Mouse (Mus musculus) neural tube, embryonic 11.5 days (tissue): ENCODE measurements at regions not wholly inside any gene's neighbourhood (a gene's known extent, or its start where the extent isn't known, plus 50 kb on each side); places are given as distances from the start of the nearest gene placed in this dataset.

Experiments used
- ATAC-seq: fragments of 200-750 bp; cut with Nextera tagmentation; 2 replicates; pipeline ENCODE4 v1.8.0; 2017; ENCODE audit warnings: moderate number of reproducible peaks, mild to moderate bottlenecking, moderate TSS enrichment, moderate library complexity; ENCODE audit not compliant: insufficient read depth, low FRiP score, low TSS enrichment
- DNase-seq: peaks from one replicate; pipeline ENCODE4 v3.0.0-alpha.2; 2015; ENCODE audit warnings: low spot score
- H3K27ac ChIP-seq: fragments of 300-500 bp; sonication (generic); 2 replicates; pipeline ENCODE4 v1.5.1; 2014; ENCODE audit warnings: low read depth, mild to moderate bottlenecking, low read length
- H3K27me3 ChIP-seq: fragments of 300-500 bp; sonication (generic); 2 replicates; pipeline ENCODE4 v1.6.1; 2014; ENCODE audit warnings: mild to moderate bottlenecking, low read length, mixed read lengths; ENCODE audit not compliant: control insufficient read depth, insufficient read depth
- H3K36me3 ChIP-seq: fragments of 300-500 bp; sonication (generic); 2 replicates; pipeline ENCODE4 v1.6.1; 2014; ENCODE audit warnings: mild to moderate bottlenecking, low read length, moderate library complexity, mixed read lengths; ENCODE audit not compliant: control insufficient read depth, insufficient read depth
- H3K4me1 ChIP-seq: fragments of 300-500 bp; sonication (generic); 2 replicates; pipeline ENCODE4 v1.6.1; 2014; ENCODE audit warnings: low read length, mixed read lengths; ENCODE audit not compliant: control insufficient read depth, insufficient read depth
- H3K4me2 ChIP-seq: fragments of 300-500 bp; sonication (generic); 2 replicates; pipeline ENCODE4 v1.6.1; 2014; ENCODE audit warnings: low read depth, mild to moderate bottlenecking, moderate library complexity
- H3K4me3 ChIP-seq: fragments of 300-500 bp; sonication (generic); 2 replicates; pipeline ENCODE4 v1.5.1; 2014; ENCODE audit warnings: low read depth, low read length
- H3K9ac ChIP-seq: fragments of 300-500 bp; sonication (generic); 2 replicates; pipeline ENCODE4 v1.6.1; 2014; ENCODE audit warnings: mild to moderate bottlenecking, low read length
- H3K9me3 ChIP-seq: fragments of 300-500 bp; sonication (generic); 2 replicates; pipeline ENCODE4 v1.6.1; 2016; ENCODE audit warnings: low read length; ENCODE audit not compliant: control insufficient read depth
- WGBS: fragments of 180-500 bp; shearing (Covaris S2); extraction: QIAGEN DNeasy Blood & Tissue Kit; methylation state at CpG from one replicate; pipeline ENCODE4 v1.1.7; 2014; 5-methylcytosine and 5-hydroxymethylcytosine counted together

DNA sequence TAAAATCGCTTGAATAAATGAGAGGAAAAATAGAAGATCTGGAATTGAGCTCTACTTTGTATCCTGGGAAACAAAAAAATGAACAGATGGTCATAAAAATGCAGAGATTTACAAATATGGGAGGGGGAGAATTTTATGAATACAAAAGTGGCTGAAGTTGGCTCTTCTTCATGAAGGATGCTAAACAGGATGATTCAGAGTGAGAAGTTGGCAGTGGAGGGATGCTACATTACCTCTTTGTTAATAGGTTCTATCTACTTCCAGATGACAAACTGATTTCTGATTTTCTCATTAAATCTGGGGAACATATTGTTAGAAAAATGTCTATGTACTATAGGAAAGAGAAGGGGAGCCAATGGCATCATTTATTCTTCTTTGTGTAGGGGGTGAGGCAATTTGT is 2785.8 kb downstream of the Poteg start:
- Histone ChIP-seq H3K36me3 (no peaks in the 10 kb centered on the region), H3K9me3 (no peaks in the 10 kb centered on the region), H3K9ac (no peak overlapping the region), H3K27me3 (no peaks in the 10 kb centered on the region), H3K4me1 (no peaks in the 10 kb centered on the region), H3K4me3 (no peak overlapping the region), H3K4me2 (no peak overlapping the region), H3K27ac (no peak overlapping the region)
- no peak for ATAC-seq
- WGBS, result 88% methylated on average over 1 of the region's 1 CpGs
- no peak for DNase-seq

DNA sequence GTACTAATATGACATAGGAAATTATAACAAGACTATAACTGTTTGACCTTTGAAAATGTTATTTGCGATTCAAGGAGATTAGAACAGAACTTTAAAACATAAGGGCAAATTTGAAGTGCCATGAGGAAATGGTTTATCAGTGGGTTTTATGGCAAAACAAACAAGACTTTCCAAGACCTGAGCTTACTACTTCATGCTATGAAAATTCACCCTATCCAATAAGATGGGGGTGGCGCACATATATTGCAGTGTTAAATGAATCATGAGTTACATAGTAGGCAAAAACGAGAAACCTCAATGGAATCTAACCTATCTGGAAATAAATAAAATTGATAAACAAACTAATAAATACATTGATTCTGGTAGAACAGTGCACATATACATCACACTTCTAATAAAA is 2804.3 kb downstream of the Poteg start:
- H3K36me3 ChIP-seq, result no peaks in the 10 kb centered on the region
- H3K4me2 ChIP-seq, result no peak overlapping the region
- DNase-seq (no peak), ATAC-seq (no peak)
- H3K9me3 ChIP-seq, result no peaks in the 10 kb centered on the region
- H3K4me1 ChIP-seq, result no peaks in the 10 kb centered on the region
- 86% methylated on average over 3 of the region's 3 CpGs for WGBS
- no peak overlapping the region for H3K9ac ChIP-seq
- H3K27me3 ChIP-seq, result no peaks in the 10 kb centered on the region
- no peak overlapping the region for H3K27ac ChIP-seq
- H3K4me3 ChIP-seq, result no peak overlapping the region

DNA sequence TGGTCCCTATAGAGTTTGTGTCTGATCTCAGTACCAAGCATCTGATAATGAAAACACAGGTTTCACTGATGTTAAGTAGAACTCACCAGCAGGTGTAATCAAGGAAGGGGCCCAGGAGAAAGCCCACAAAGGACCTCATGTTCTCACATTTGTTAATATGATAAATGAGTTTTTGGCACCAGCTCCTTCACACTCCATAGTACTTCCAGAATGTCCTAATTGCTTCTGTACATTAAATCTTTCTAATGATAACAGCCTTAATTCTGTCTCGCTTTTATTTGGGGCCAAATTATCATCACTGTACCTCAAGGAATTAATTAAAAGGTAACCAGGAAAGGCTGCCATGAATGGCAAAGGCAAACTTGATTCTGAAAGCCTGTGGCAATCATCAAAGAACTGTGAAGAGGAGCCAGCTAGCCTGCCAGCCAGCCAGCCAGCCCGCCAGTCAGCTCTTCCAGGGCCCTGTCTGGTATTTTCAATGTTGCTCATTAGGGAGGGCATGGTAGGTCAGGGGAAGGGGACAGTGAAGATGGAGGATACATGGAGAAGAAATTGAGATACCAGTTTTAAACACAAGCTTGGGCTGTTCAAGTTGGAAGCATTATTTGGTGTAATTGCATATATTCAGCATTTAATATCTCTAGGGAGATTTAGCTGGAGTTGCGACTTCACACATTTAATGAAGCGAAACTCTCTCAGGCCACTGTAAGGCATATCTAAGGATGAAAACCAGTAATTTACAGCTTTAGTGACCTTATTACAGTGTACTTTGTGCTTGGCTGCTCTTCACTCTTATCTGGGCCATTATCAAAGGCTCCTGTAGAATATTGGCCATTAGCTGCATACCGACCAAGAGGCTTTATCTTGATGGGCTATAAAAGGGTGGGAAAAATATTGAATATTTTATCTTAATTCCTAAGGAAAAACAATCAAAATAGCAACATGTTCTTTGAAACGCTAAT is 2822.8 kb downstream of the Poteg start:
- whole genome bisulfite sequencing, result 88% methylated on average over 6 of the region's 6 CpGs
- H3K36me3 ChIP-seq, result no peaks in the 10 kb centered on the region
- H3K4me3 ChIP-seq, result no peak overlapping the region
- no peaks in the 10 kb centered on the region for H3K4me1 ChIP-seq
- no peaks in the 10 kb centered on the region for H3K27me3 ChIP-seq
- no peaks in the 10 kb centered on the region for H3K9me3 ChIP-seq
- DNase-seq, result no peak
- H3K9ac ChIP-seq, result no peak overlapping the region
- ATAC-seq, result no peak
- H3K4me2 ChIP-seq, result no peak overlapping the region
- no peak overlapping the region for H3K27ac ChIP-seq

DNA sequence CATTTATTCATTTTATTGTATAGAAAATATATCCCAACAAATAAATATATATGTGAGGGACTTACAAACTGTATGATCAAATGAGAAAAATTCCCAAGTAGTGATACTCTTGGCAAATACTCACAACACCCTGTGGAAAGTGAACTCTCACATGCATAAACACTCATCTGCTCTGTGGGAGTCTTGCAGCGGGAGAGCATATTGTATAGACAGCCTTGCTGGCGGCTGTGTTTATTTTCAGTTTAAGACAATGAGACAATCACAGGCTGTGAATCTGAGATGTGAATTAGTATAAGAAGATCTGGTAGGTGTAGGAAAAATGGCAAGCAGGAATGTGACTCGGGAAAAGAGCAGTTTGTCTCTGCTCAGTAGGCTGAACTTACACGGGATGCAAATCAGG is 2841.7 kb downstream of the Poteg start:
- H3K27me3 ChIP-seq, result no peaks in the 10 kb centered on the region
- H3K4me3 ChIP-seq, result no peak overlapping the region
- no peaks in the 10 kb centered on the region for H3K36me3 ChIP-seq
- no peak overlapping the region for H3K27ac ChIP-seq
- H3K4me2 ChIP-seq, result no peak overlapping the region
- no peak for ATAC-seq
- 43% methylated on average over 4 of the region's 4 CpGs for WGBS
- no peaks in the 10 kb centered on the region for H3K4me1 ChIP-seq
- no peak for DNase-seq
- no peaks in the 10 kb centered on the region for H3K9me3 ChIP-seq
- H3K9ac ChIP-seq, result no peak overlapping the region

DNA sequence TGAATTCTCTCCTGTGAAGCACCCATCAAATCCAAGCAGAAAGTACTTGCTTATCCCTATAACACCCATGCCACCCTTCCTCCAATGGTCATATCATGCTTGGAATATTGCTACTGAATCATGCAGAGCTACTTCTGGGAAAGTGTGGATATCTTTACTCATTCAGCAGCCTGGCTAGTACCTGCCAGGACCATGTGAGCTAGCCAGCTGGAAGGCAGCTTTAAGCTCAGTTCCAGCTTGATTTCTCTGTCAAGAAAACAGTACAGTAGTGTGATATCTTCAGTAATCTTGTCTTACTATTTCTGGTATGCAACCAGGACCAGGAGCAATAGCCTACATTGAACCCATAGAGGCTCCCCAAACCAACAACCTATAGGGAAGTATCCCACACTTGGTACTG is 2883.7 kb downstream of the Poteg start:
- Histone ChIP-seq H3K36me3 (no peaks in the 10 kb centered on the region), H3K4me1 (no peaks in the 10 kb centered on the region), H3K9ac (no peak overlapping the region), H3K4me2 (no peak overlapping the region), H3K4me3 (no peak overlapping the region), H3K27ac (no peak overlapping the region), H3K27me3 (no peaks in the 10 kb centered on the region), H3K9me3 (no peaks in the 10 kb centered on the region)
- DNase-seq, result no peak
- no peak for ATAC-seq

DNA sequence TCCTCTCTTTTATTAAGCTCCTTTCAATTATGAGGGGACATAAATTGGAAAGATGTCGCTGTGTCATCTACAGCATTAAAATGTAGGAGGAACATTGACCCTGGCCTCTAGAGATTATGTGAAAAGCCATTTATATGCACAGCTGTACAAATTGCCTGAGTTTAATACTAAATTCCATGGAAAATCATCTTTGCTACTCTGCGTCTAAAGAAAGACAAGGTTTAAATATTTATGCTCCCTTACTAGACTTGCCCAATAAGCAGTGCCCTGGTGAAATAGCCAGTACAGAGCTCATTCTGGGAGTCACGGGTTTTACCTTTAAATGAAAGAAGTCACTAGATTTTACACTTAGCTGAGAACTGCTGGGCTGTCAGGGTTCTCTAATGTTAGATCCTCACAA is 2885.9 kb downstream of the Poteg start:
- Histone ChIP-seq H3K27ac (no peak overlapping the region), H3K4me1 (no peaks in the 10 kb centered on the region), H3K36me3 (no peaks in the 10 kb centered on the region), H3K9me3 (no peaks in the 10 kb centered on the region), H3K4me3 (no peak overlapping the region), H3K4me2 (no peak overlapping the region), H3K9ac (no peak overlapping the region), H3K27me3 (no peaks in the 10 kb centered on the region)
- DNase-seq (no peak), ATAC-seq (no peak)
- WGBS, result 72% methylated on average over 3 of the region's 3 CpGs

DNA sequence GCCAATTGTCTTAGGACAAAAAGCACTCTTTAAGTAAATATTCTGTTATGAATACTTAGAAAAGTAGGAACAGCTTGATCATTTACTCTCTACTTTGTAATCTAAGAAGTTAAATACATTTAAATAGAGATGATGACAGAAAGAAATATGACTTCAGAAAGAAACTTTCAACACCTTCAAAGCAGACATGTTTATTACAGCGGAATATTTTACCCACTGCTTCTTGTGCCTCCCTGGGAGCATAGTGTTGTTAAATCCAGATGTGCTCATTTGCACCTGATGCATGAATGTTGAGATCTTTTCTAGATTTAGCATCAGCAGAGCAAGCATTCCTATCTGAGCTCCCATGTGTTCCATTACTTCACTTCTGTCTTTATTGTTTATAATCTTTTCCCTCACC is 2912.0 kb downstream of the Poteg start:
- no peaks in the 10 kb centered on the region for H3K9me3 ChIP-seq
- 86% methylated on average over 1 of the region's 1 CpGs for WGBS

DNA sequence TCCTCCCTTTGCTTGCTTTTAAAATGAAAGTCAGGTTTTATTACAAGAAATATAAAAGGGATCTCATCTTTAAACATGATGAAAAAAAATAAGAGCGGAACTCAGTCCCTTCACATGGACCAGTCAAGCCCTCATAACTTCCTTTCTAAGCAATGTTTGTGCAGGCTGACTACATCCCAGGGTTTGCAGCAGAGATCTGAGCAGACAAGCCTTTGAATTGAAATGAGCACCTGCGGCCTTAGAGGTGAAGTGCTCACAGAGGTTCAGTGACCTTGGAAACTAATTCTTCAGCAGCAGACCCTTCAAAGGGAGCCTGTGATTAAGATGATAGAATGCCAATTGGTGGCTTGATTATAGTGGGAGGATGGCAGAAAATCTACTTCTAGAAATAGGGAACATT is 2918.3 kb downstream of the Poteg start:
- WGBS, result 80% methylated on average over 2 of the region's 2 CpGs
- H3K9ac ChIP-seq, result no peak overlapping the region
- H3K27ac ChIP-seq, result no peak overlapping the region
- no peak overlapping the region for H3K4me2 ChIP-seq
- no peak overlapping the region for H3K4me3 ChIP-seq
- H3K4me1 ChIP-seq, result no peaks in the 10 kb centered on the region
- no peaks in the 10 kb centered on the region for H3K36me3 ChIP-seq
- no peaks in the 10 kb centered on the region for H3K9me3 ChIP-seq
- DNase-seq, result no peak
- no peaks in the 10 kb centered on the region for H3K27me3 ChIP-seq
- ATAC-seq, result no peak

More for the DNA sequence above, 2912.0 kb downstream of the Poteg start:
- Histone ChIP-seq H3K36me3 (no peaks in the 10 kb centered on the region), H3K27me3 (no peaks in the 10 kb centered on the region), H3K4me2 (no peak overlapping the region), H3K4me3 (no peak overlapping the region), H3K4me1 (no peaks in the 10 kb centered on the region), H3K9ac (no peak overlapping the region), H3K27ac (no peak overlapping the region)
- ATAC-seq, result no peak
- DNase-seq, result no peak

DNA sequence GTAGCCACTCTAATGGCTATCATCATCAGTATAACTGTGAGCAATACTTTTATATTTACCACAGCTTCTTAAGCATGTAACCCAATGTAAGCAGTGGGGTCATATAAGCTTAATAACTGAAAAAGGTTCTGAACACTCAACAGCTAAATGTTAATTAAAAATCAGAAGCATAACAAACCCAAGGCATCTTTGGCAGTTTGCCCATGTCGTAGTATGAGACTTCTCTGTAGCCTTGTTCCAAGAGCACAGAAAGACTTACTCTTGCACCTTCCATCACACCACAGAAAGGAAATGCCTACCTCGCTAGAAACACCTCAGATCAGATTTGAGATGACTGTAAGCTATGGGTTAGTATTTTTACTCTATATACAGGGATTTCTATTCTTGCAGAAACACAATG is 2944.5 kb downstream of the Poteg start:
- no peak for DNase-seq
- WGBS, result 90% methylated on average over 2 of the region's 2 CpGs

More for the DNA sequence above, 2944.5 kb downstream of the Poteg start:
- no peaks in the 10 kb centered on the region for H3K27me3 ChIP-seq
- H3K4me1 ChIP-seq, result no peaks in the 10 kb centered on the region
- H3K4me2 ChIP-seq, result no peak overlapping the region
- no peak for ATAC-seq
- no peak overlapping the region for H3K4me3 ChIP-seq
- no peak overlapping the region for H3K27ac ChIP-seq
- H3K36me3 ChIP-seq, result no peaks in the 10 kb centered on the region
- no peak overlapping the region for H3K9ac ChIP-seq
- H3K9me3 ChIP-seq, result no peaks in the 10 kb centered on the region
